Mouse (Mus musculus) spleen, adult 2 months (tissue): Measurements from ENCODE around the gene Rbfox1. TPM values are rescaled to one million over a fixed set of nuclear protein-coding genes. Genes with fewer than 3 reads are reported as not detected.

ENCODE experiments used
- DNase-seq, 2 experiments: peaks; one replicate each; pipeline versions ENCODE4 v3.0.0 to v3.0.0-alpha.2; 2012 to 2021; ENCODE audit warnings: low spot score in 2 of 2, low read depth in 1 of 2
- H3K27ac ChIP-seq: fragments of 200-500 bp; 2 replicates; pipeline ENCODE4 v1.5.1; 2012; ENCODE audit warnings: low read length, inconsistent platforms; ENCODE audit not compliant: insufficient read depth
- H3K27me3 ChIP-seq: fragments of 200-500 bp; 2 replicates; pipeline ENCODE4 v1.6.1; 2012; ENCODE audit warnings: mild to moderate bottlenecking, moderate library complexity, low read length, inconsistent platforms; ENCODE audit not compliant: control insufficient read depth, insufficient read depth
- H3K36me3 ChIP-seq: fragments of 200-500 bp; 2 replicates; pipeline ENCODE4 v1.6.1; 2012; ENCODE audit warnings: mild to moderate bottlenecking, low read length, inconsistent platforms; ENCODE audit not compliant: control insufficient read depth, insufficient read depth
- H3K4me1 ChIP-seq: fragments of 200-500 bp; 2 replicates; pipeline ENCODE4 v1.6.1; 2011; ENCODE audit warnings: inconsistent platforms; ENCODE audit not compliant: control insufficient read depth, insufficient read depth, insufficient read length
- H3K4me3 ChIP-seq: fragments of 200-500 bp; 2 replicates; pipeline ENCODE4 v1.5.1; 2011; ENCODE audit warnings: mild to moderate bottlenecking, inconsistent platforms; ENCODE audit not compliant: insufficient read depth, insufficient read length; ENCODE audit errors: extremely low read depth
- CTCF ChIP-seq: fragments of 200-500 bp; IDR thresholded peaks from 2 replicates; pipeline ENCODE4 v1.5.1; 2011; ENCODE audit warnings: mild to moderate bottlenecking, inconsistent platforms; ENCODE audit not compliant: insufficient read depth, insufficient read length, insufficient replicate concordance; ENCODE audit errors: extremely low read depth
- POLR2A ChIP-seq: fragments of 200-500 bp; IDR thresholded peaks from 2 replicates; pipeline ENCODE4 v1.6.1; 2011; ENCODE audit warnings: low read depth, low read length, inconsistent platforms
- WGBS: fragments of 180-500 bp; shearing (Covaris S2); methylation state at CpG from one replicate; pipeline ENCODE4 v1.1.7; 2018; 5-methylcytosine and 5-hydroxymethylcytosine counted together
- polyA plus RNA-seq: library from polyadenylated mRNA; depleted of rRNA; stranded (reverse); fragments of >200 nt; gene quantifications from 2 replicates; pipeline ENCODE4 v1.2.3, GENCODE M21; 2012

Rbfox1 gene
- polyA plus RNA-seq, 1 experiment: 1.0 TPM

DNA sequence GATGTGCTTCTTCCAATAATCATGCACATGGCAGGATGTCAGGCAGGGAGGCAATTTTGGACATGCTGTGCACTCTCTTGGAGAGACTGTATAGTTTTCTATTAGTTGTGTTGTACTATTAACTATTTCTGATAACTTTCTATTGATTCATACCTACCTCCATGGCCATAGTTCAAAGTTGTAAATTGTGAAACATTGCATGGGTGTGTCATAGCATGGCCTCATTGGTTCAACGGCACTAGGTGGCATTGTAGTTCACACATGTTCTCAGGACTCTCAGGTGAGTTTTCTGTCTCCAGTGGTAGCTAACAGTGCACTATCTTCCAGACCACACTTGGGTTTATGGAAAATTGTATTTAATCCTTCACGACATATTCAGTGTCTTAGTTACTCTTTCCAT, 699.5 kb downstream of the Rbfox1 start:
- TF ChIP-seq POLR2A: no peak
- no peak for TF ChIP-seq CTCF
- H3K4me3 ChIP-seq: no peak overlapping the region
- no peak overlapping the region for H3K27ac ChIP-seq
- no peak for DNase-seq
- no peaks in the 10 kb centered on the region for H3K36me3 ChIP-seq
- H3K27me3 ChIP-seq: no peaks in the 10 kb centered on the region
- H3K4me1 ChIP-seq: no peaks in the 10 kb centered on the region
- WGBS: 92% methylated on average over 2 of the region's 2 CpGs

DNA sequence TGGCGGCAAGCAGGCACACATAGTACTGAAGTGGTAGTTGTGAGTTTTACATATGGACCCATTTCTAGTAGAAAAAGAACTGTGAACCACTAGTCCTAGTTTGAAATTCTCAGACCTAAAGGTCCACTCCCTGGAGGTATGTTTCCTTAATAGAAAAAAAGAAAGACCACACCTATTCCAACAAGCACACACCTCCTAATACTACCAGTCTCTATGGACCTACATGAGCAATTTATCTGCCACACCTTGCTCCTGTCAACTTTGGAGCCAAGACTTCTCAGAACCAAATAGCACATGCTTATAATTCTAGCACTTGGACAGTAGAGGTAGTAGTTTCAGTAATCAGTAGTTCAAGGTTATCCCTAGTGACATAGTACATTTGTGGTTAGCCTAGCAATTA, 700.0 kb downstream of the Rbfox1 start:
- 91% methylated on average over 1 of the region's 1 CpGs for WGBS
- no peaks in the 10 kb centered on the region for H3K4me1 ChIP-seq
- DNase-seq: no peak
- H3K4me3 ChIP-seq: no peak overlapping the region
- H3K27me3 ChIP-seq: no peaks in the 10 kb centered on the region
- no peak overlapping the region for H3K27ac ChIP-seq
- H3K36me3 ChIP-seq: no peaks in the 10 kb centered on the region
- TF ChIP-seq CTCF (no peak), POLR2A (no peak)

DNA sequence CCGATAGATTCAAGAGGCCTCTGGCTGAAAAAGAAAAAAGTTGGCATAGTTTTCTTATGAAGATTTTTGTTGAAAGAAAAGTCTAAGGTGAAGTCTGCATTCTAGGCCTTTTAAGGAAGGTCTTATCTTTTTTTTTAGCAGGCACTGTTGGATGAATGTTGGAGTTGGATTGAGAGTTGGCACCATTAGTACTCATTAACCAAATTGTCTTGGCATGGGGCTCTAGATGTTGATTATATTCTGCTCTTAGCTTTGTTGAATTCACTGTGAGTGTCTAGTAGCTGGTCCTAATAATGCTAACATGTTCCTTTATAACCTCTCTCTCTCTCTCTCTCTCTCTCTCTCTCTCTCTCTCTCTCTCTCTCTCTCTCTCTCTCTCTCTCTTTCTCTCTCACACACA, 731.4 kb downstream of the Rbfox1 start:
- H3K27me3 ChIP-seq: no peaks in the 10 kb centered on the region
- no peak for DNase-seq
- H3K4me3 ChIP-seq: no peak overlapping the region
- no peaks in the 10 kb centered on the region for H3K36me3 ChIP-seq
- no peak for TF ChIP-seq CTCF
- no peak for TF ChIP-seq POLR2A
- 81% methylated on average over 1 of the region's 1 CpGs for WGBS
- no peaks in the 10 kb centered on the region for H3K4me1 ChIP-seq
- no peak overlapping the region for H3K27ac ChIP-seq

DNA sequence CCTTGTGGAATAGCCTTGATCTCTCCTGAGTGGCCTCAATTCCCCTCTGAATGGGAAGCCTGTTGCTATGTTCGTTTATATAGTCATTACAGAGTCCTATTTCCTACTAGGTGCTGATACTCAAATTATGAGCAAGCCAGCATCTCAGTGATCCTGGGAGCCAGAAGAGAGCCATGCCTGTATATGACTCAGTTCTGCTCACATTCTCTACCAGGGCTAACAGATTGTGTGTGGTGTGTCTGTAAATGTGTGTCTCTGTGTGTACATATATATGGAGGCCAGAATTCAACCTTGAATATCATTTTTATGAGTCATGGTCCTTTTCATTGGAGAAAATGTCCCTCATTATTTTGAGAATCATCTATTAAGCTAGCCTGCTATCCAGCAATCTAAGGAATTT, 755.2 kb downstream of the Rbfox1 start:
- WGBS: 49% methylated on average over 1 of the region's 1 CpGs

DNA sequence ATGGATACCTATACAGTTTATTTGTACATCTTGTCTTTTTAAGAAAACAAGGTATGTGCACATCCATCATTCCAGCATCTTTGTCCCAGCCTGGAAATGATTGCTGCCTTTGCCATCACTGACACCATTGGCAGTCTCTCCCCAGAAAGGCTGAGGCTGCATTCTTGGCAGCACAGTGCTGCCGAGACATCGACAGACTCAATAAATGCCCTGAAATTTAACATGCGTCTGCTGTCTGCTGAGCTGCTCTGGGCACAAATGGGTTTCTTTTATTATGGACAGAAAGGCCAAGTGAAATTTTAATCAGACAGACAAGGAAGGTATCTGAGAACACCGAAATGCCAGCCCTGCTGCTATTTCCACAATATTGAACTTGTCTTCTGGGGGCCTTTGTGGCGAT, 761.8 kb downstream of the Rbfox1 start:
- WGBS: 82% methylated on average over 5 of the region's 5 CpGs
- DNase-seq: no peak
- H3K36me3 ChIP-seq: no peaks in the 10 kb centered on the region
- TF ChIP-seq POLR2A (no peak), CTCF (no peak)
- no peaks in the 10 kb centered on the region for H3K27me3 ChIP-seq
- no peak overlapping the region for H3K27ac ChIP-seq
- H3K4me1 ChIP-seq: no peaks in the 10 kb centered on the region
- no peak overlapping the region for H3K4me3 ChIP-seq

More for the DNA sequence above, 755.2 kb downstream of the Rbfox1 start:
- no peaks in the 10 kb centered on the region for H3K27me3 ChIP-seq
- H3K27ac ChIP-seq: no peak overlapping the region
- no peak overlapping the region for H3K4me3 ChIP-seq
- TF ChIP-seq POLR2A (no peak), CTCF (no peak)
- H3K4me1 ChIP-seq: no peaks in the 10 kb centered on the region
- H3K36me3 ChIP-seq: no peaks in the 10 kb centered on the region
- DNase-seq: no peak

DNA sequence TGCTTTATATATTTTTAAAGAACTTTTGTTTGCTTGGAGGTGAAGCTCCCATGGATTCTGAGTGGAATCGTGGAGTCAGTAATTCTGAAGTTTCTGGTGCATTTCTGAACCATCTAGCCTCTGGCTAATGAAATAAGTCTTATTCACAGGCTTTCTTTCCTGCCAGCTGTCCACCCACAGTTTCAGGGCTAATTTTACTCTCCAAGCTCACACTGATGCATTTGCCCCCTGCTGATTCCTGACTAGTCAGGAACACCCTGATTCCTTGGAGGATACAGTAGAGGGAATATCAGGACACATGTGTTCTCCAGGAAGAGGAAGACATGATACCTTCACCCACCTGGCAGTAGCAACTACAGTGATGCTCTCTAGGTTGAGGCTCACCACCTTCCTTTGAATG, 763.6 kb downstream of the Rbfox1 start:
- H3K27me3 ChIP-seq: no peaks in the 10 kb centered on the region
- TF ChIP-seq CTCF (no peak), POLR2A (no peak)
- no peak for DNase-seq
- H3K4me1 ChIP-seq: no peaks in the 10 kb centered on the region
- no peak overlapping the region for H3K4me3 ChIP-seq
- H3K36me3 ChIP-seq: no peaks in the 10 kb centered on the region
- WGBS: 60% methylated on average over 1 of the region's 1 CpGs
- H3K27ac ChIP-seq: no peak overlapping the region

DNA sequence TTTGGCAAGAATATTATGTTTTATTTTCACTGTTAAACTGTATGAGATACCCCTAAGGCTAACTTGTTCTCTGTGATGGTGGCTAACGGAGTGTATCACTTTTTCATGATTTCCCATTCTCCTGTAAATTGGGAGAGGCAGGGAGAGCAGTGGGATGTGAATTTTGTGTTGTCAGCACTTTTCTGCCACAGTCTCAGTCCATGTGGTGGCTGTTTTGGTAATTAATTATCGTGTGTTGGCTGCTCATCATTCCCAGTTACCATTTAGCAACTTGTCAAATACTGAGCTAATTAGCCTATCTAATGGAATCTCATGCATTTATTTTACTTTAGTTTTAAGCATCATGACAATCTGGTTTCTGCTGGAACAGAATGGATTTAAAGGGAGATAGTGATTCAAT, 773.4 kb downstream of the Rbfox1 start:
- no peak overlapping the region for H3K27ac ChIP-seq
- H3K36me3 ChIP-seq: no peaks in the 10 kb centered on the region
- H3K4me3 ChIP-seq: no peak overlapping the region
- TF ChIP-seq CTCF (no peak), POLR2A (no peak)
- no peaks in the 10 kb centered on the region for H3K27me3 ChIP-seq
- H3K4me1 ChIP-seq: no peaks in the 10 kb centered on the region
- DNase-seq: no peak
- WGBS: 82% methylated on average over 2 of the region's 2 CpGs

DNA sequence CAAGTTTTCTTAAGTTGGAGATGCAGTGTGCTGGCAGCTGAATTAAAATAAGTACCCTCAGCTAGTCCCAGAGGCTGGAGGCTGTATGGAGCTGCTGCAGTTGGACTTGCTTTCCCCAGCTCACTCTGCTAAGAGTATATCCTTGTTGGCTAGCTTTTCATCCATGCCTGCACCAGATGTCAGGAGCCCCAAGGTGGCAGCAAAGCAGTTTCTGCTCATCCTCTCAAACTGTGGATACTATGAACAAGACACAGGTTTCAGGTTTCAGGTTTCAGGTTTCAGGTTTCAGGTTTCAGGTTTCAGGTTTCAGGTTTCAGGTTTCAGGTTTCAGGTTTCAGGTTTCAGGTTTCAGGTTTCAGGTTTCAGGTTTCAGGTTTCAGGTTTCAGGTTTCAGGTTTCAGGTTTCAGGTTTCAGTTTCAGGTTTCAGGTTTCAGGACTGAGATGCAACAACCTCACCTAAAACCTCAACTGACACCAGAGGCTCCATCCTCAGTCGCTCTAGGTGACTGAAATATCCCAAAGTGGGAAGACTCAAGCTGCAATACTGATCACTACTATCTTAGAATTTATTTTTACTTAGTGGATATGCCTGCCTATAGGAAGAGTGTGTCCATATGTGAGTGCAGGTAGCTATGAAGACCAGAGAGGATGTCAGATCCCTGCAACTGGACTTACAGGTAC, 801.1 kb downstream of the Rbfox1 start:
- no peaks in the 10 kb centered on the region for H3K4me1 ChIP-seq
- no peaks in the 10 kb centered on the region for H3K36me3 ChIP-seq
- H3K27ac ChIP-seq: no peak overlapping the region
- TF ChIP-seq POLR2A (no peak), CTCF (no peak)
- DNase-seq: no peak
- no peaks in the 10 kb centered on the region for H3K27me3 ChIP-seq
- WGBS: 66% methylated on average over 1 of the region's 1 CpGs
- H3K4me3 ChIP-seq: no peak overlapping the region
